Mouse (Mus musculus) gastrocnemius, postnatal 14 days (tissue): Measurements from ENCODE around the gene Smim20. TPM values are rescaled to one million over a fixed set of nuclear protein-coding genes. Genes with fewer than 3 reads are reported as not detected.

Source experiments
- total RNA-seq, 2 experiments: library from RNA; stranded (reverse); gene quantifications; 2 replicates each; pipeline ENCODE4 v1.2.3; 2021

The Smim20 gene
- total RNA-seq, 2 experiments from 2014 or later: 75.4 to 80.1 TPM

Other genes with a start within 250 kb of the Smim20 start
- gene Slc34a2, start 229.0 kb upstream of the Smim20 start, total RNA-seq: not detected
- gene Sel1l3, start 53.2 kb upstream of the Smim20 start, total RNA-seq: 10 to 100 TPM; 65.3 to 75.4 TPM
- gene Rbpj, start 199.1 kb downstream of the Smim20 start, total RNA-seq: 10 to 100 TPM; 22.1 to 22.5 TPM